Comparison of ENCODE assay signal across 21 mouse cellular contexts in genomic region chr1:173414631-173415030, GRCm38 (mm10). TPM values are rescaled to one million over a fixed set of nuclear protein-coding genes. Genes with fewer than 3 reads are reported as not detected.
DNase-seq lines count a peak whose midpoint lies in the region; ATAC-seq lines count a peak whose summit lies in the region.
"Had no signal": no experiment of that assay in that cellular context is flagged by ENCODE, and none has a peak within 500 bp of the region (broad histone marks: within the 10 kb centered on the region; RNA-seq: fewer than 3 reads in every experiment).

No protein-coding gene starts in this region.

- H3K9me3 ChIP-seq in limb, embryonic 11.5 days (ENCODE audit: control insufficient read depth, low read length), result no peaks in the 10 kb centered on the region
- H3K9me3 ChIP-seq in limb, embryonic 10.5 days (replicated peaks), result no peaks in the 10 kb centered on the region
- no peaks in the 10 kb centered on the region for H3K9me3 ChIP-seq in midbrain, embryonic 11.5 days (ENCODE audit: control insufficient read depth, low read length)
- H3K9me3 ChIP-seq in midbrain, embryonic 10.5 days (replicated peaks), result no peaks in the 10 kb centered on the region
- H3K9me3 ChIP-seq in limb, embryonic 12.5 days, result no peaks in the 10 kb centered on the region
- H3K9me3 ChIP-seq: forebrain, embryonic 10.5 days; forebrain, embryonic 13.5 days; heart, embryonic 10.5 days; heart, embryonic 13.5 days; hindbrain, embryonic 12.5 days had no signal

- WGBS in limb, embryonic 11.5 days, result 62% methylated on average over 3 of the region's 3 CpGs
- 95% methylated on average over 3 of the region's 3 CpGs for WGBS in limb, embryonic 10.5 days
- 85% methylated on average over 3 of the region's 3 CpGs for WGBS in midbrain, embryonic 11.5 days
- WGBS in midbrain, embryonic 10.5 days, result 92% methylated on average over 3 of the region's 3 CpGs
- 56% methylated on average over 3 of the region's 3 CpGs for WGBS in limb, embryonic 12.5 days

- no peak for DNase-seq in limb, embryonic 11.5 days (ENCODE audit: low spot score)
- DNase-seq in limb, embryonic 10.5 days (ENCODE audit: low spot score), result no peak
- DNase-seq in midbrain, embryonic 11.5 days (ENCODE audit: low spot score, missing footprints), result no peak
- DNase-seq in midbrain, embryonic 10.5 days (ENCODE audit: low spot score), result no peak
- DNase-seq: adrenal gland, postnatal 10 days; adrenal gland, postnatal 36 days; cerebellum, adult 18-20 months; cerebellum, adult 9-10 months; cerebellum, postnatal 14 days; gastrocnemius, postnatal 10 days; gastrocnemius, postnatal 36 days; heart, adult 2 months had no signal

- H3K27me3 ChIP-seq in limb, embryonic 11.5 days (ENCODE audit: control insufficient read depth, insufficient read depth, low read length), result no peaks in the 10 kb centered on the region
- H3K27me3 ChIP-seq in limb, embryonic 10.5 days (ENCODE audit: low read depth, poor library complexity, severe bottlenecking), result no peaks in the 10 kb centered on the region
- H3K27me3 ChIP-seq in midbrain, embryonic 11.5 days (ENCODE audit: control insufficient read depth, insufficient read depth, low read length), result no peaks in the 10 kb centered on the region
- no peaks in the 10 kb centered on the region for H3K27me3 ChIP-seq in midbrain, embryonic 10.5 days (ENCODE audit: low read depth, poor library complexity, severe bottlenecking)
- H3K27me3 ChIP-seq in limb, embryonic 12.5 days, result no peaks in the 10 kb centered on the region
- H3K27me3 ChIP-seq: forebrain, embryonic 13.5 days; heart, embryonic 13.5 days; hindbrain, embryonic 12.5 days had no signal

- H3K4me3 ChIP-seq in limb, embryonic 11.5 days (ENCODE audit: low read depth, low read length), result no peak overlapping the region
- no peak overlapping the region for H3K4me3 ChIP-seq in limb, embryonic 10.5 days
- H3K4me3 ChIP-seq in midbrain, embryonic 11.5 days (ENCODE audit: low read depth, low read length), result no peak overlapping the region
- no peak overlapping the region for H3K4me3 ChIP-seq in midbrain, embryonic 10.5 days
- no peak overlapping the region for H3K4me3 ChIP-seq in limb, embryonic 12.5 days (replicated peaks)
- H3K4me3 ChIP-seq: forebrain, embryonic 10.5 days; forebrain, embryonic 13.5 days; heart, adult 2 months; heart, embryonic 10.5 days; heart, embryonic 13.5 days; hindbrain, embryonic 12.5 days had no signal

- no peaks in the 10 kb centered on the region for H3K4me1 ChIP-seq in limb, embryonic 11.5 days (ENCODE audit: control insufficient read depth, insufficient read depth, low read length)
- H3K4me1 ChIP-seq in limb, embryonic 10.5 days, result no peaks in the 10 kb centered on the region
- H3K4me1 ChIP-seq in midbrain, embryonic 11.5 days (ENCODE audit: control insufficient read depth, insufficient read depth, low read length), result no peaks in the 10 kb centered on the region
- no peaks in the 10 kb centered on the region for H3K4me1 ChIP-seq in midbrain, embryonic 10.5 days
- peaks cover 14% of the 10 kb centered on the region for H3K4me1 ChIP-seq in limb, embryonic 12.5 days (replicated peaks)
- H3K4me1 ChIP-seq: forebrain, embryonic 10.5 days; forebrain, embryonic 13.5 days; heart, embryonic 10.5 days; heart, embryonic 13.5 days; hindbrain, embryonic 12.5 days had no signal

- no peaks in the 10 kb centered on the region for H3K36me3 ChIP-seq in limb, embryonic 11.5 days (ENCODE audit: control insufficient read depth, insufficient read depth, low read length)
- no peaks in the 10 kb centered on the region for H3K36me3 ChIP-seq in limb, embryonic 10.5 days
- H3K36me3 ChIP-seq in midbrain, embryonic 11.5 days (ENCODE audit: control insufficient read depth, insufficient read depth, low read length), result no peaks in the 10 kb centered on the region
- H3K36me3 ChIP-seq in midbrain, embryonic 10.5 days, result peaks cover 8% of the 10 kb centered on the region
- no peaks in the 10 kb centered on the region for H3K36me3 ChIP-seq in limb, embryonic 12.5 days
- H3K36me3 ChIP-seq: heart, embryonic 10.5 days; heart, embryonic 13.5 days; hindbrain, embryonic 12.5 days had no signal

- H3K27ac ChIP-seq in limb, embryonic 11.5 days (replicated peaks; ENCODE audit: low read depth, low read length), result no peak overlapping the region
- H3K27ac ChIP-seq in limb, embryonic 10.5 days, result no peak overlapping the region
- no peak overlapping the region for H3K27ac ChIP-seq in midbrain, embryonic 11.5 days (ENCODE audit: low read depth, low read length)
- no peak overlapping the region for H3K27ac ChIP-seq in midbrain, embryonic 10.5 days (replicated peaks)
- no peak overlapping the region for H3K27ac ChIP-seq in limb, embryonic 12.5 days
- H3K27ac ChIP-seq: forebrain, embryonic 10.5 days; forebrain, embryonic 13.5 days; heart, adult 2 months; heart, embryonic 10.5 days; heart, embryonic 13.5 days; hindbrain, embryonic 12.5 days had no signal

- 0 out of 2 replicates have a peak, but pooled peaks have one; percentile 36 for ATAC-seq in limb, embryonic 11.5 days (ENCODE audit: insufficient number of reproducible peaks, low FRiP score, low TSS enrichment, low read depth)
- ATAC-seq in midbrain, embryonic 11.5 days (ENCODE audit: low FRiP score), result 0 out of 2 replicates have a peak, but pooled peaks have one; percentile 24
- peak; percentile 45; the same call in 1 of the 2 replicates for ATAC-seq in limb, embryonic 12.5 days (ENCODE audit: insufficient number of reproducible peaks, insufficient read depth, low FRiP score, low TSS enrichment, low read depth)
- peak; percentile 91 for ATAC-seq in megakaryocyte-erythroid progenitor cell, adult 5-6 weeks (replicated peaks; ENCODE audit: low FRiP score, low TSS enrichment, poor library complexity, severe bottlenecking)
- ATAC-seq in activated CD4-positive, CD25-positive, alpha-beta regulatory T cell, adult 4 months, result no peak
- ATAC-seq: forebrain, embryonic 13.5 days; forebrain, embryonic 16.5 days had no signal

- H3K9ac ChIP-seq in limb, embryonic 11.5 days (ENCODE audit: low read length), result no peak overlapping the region
- H3K9ac ChIP-seq in midbrain, embryonic 11.5 days (ENCODE audit: low read length), result no peak overlapping the region
- H3K9ac ChIP-seq in limb, embryonic 12.5 days (replicated peaks), result no peak overlapping the region
- H3K9ac ChIP-seq: forebrain, embryonic 13.5 days; heart, embryonic 13.5 days; hindbrain, embryonic 12.5 days had no signal

- no peak overlapping the region for H3K4me2 ChIP-seq in limb, embryonic 11.5 days (ENCODE audit: low read depth, severe bottlenecking)
- no peak overlapping the region for H3K4me2 ChIP-seq in midbrain, embryonic 11.5 days
- no peak overlapping the region for H3K4me2 ChIP-seq in limb, embryonic 12.5 days
- H3K4me2 ChIP-seq: forebrain, embryonic 13.5 days; heart, embryonic 13.5 days; hindbrain, embryonic 12.5 days had no signal

RNA-seq across cellular contexts. Expression of gene Cadm3, which starts 47.1 kb away (rescaled TPM):
- polyA plus RNA-seq in limb, embryonic 11.5 days (2014; fragmentation: Nextera tagmentation; extraction: Ambion mirVana), result 1.1 and 1.4 TPM in 2 replicates
- 0.29 and 0.49 TPM in 2 replicates for polyA plus RNA-seq in limb, embryonic 10.5 days (2016; fragmentation: Nextera tagmentation; extraction: Ambion mirVana)
- polyA plus RNA-seq in midbrain, embryonic 11.5 days (2014; fragmentation: Nextera tagmentation; extraction: Ambion mirVana), result 19.4 and 22.9 TPM in 2 replicates
- polyA plus RNA-seq in midbrain, embryonic 10.5 days (2016; fragmentation: Nextera tagmentation; extraction: Ambion mirVana), result 2.0 and 5.3 TPM in 2 replicates
- 0.50 and 0.61 TPM in 2 replicates for polyA plus RNA-seq in limb, embryonic 12.5 days (2016; fragmentation: Nextera tagmentation; extraction: Ambion mirVana)
- total RNA-seq in megakaryocyte-erythroid progenitor cell, adult 5-6 weeks (2014; fragmentation: Nextera tagmentation), result not detected in 2 replicates
- not detected in 2 replicates for total RNA-seq in megakaryocyte-erythroid progenitor cell, adult 5-6 weeks (2017)
- not detected for polyA plus RNA-seq in activated CD4-positive, CD25-positive, alpha-beta regulatory T cell, adult 4 months (2017; shearing (Covaris generic))
